Mouse (Mus musculus): ENCODE data around the gene AC109138.7. TPM values are rescaled to one million over a fixed set of nuclear protein-coding genes. Genes with fewer than 3 reads are reported as not detected.
A peak's percentile ranks its signal among the peaks of the same experiment; 100 is the strongest.

The AC109138.7 gene
- polyA plus RNA-seq, 1 experiment from 2014 or later, result not detected

GRCm38 (mm10) chr19:4171393-4172290 is 42.5 kb upstream of the AC109138.7 start:
- H3K9me3 ChIP-seq (ENCODE audit: control insufficient read depth, low read length), result no peaks in the 10 kb centered on the region
- no peak overlapping the region for H3K4me3 ChIP-seq (ENCODE audit: control insufficient read depth in 1 of 2, insufficient read depth in 1 of 2, low read depth in 1 of 2, low read length in 2 of 2)
- no peaks in the 10 kb centered on the region for H3K36me3 ChIP-seq (ENCODE audit: control insufficient read depth, insufficient read depth, low read length)
- ATAC-seq (ENCODE audit: insufficient number of reproducible peaks, insufficient read depth, low FRiP score, low read depth), result peak; percentile 18; the same call in 1 of the 2 replicates
- no peaks in the 10 kb centered on the region for H3K27me3 ChIP-seq (ENCODE audit: control insufficient read depth, insufficient read depth, low read length)
- H3K4me1 ChIP-seq (ENCODE audit: control insufficient read depth in 2 of 2, insufficient read depth in 2 of 2, low read length in 2 of 2), result peaks cover 36 to 55% of the 10 kb centered on the region in 2 experiments
- peak overlapping the region; percentile 57 to 84 for H3K27ac ChIP-seq (replicated peaks in 1 of 2; ENCODE audit: control insufficient read depth in 1 of 2, insufficient read depth in 1 of 2, low read depth in 2 of 2, low read length in 2 of 2)
- H3K4me2 ChIP-seq (ENCODE audit: low read length), result peak overlapping the region; percentile 26
- peak overlapping the region; percentile 47 for H3K9ac ChIP-seq (ENCODE audit: low read length)
- WGBS, result 46% methylated on average over 13 of the region's 13 CpGs

GRCm38 (mm10) chr19:4172925-4173324 is 41.2 kb upstream of the AC109138.7 start:
- 60% methylated on average over 11 of the region's 11 CpGs for WGBS
- peak overlapping the region in 1 of 2 experiments; percentile 84; a peak in 2 of 4 replicates for H3K27ac ChIP-seq (replicated peaks in 1 of 2; ENCODE audit: control insufficient read depth in 1 of 2, insufficient read depth in 1 of 2, low read depth in 2 of 2, low read length in 2 of 2)
- ATAC-seq (ENCODE audit: insufficient number of reproducible peaks, insufficient read depth, low FRiP score, low read depth), result no peak
- H3K27me3 ChIP-seq (ENCODE audit: control insufficient read depth, insufficient read depth, low read length), result no peaks in the 10 kb centered on the region
- no peak overlapping the region for H3K4me2 ChIP-seq (ENCODE audit: low read length)
- no peaks in the 10 kb centered on the region for H3K9me3 ChIP-seq (ENCODE audit: control insufficient read depth, low read length)
- H3K4me1 ChIP-seq (ENCODE audit: control insufficient read depth in 2 of 2, insufficient read depth in 2 of 2, low read length in 2 of 2), result peaks cover 31 to 50% of the 10 kb centered on the region in 2 experiments
- H3K9ac ChIP-seq (ENCODE audit: low read length), result peak overlapping the region; percentile 21; the same call in 1 of the 2 replicates
- no peak overlapping the region for H3K4me3 ChIP-seq (ENCODE audit: control insufficient read depth in 1 of 2, insufficient read depth in 1 of 2, low read depth in 1 of 2, low read length in 2 of 2)
- no peaks in the 10 kb centered on the region for H3K36me3 ChIP-seq (ENCODE audit: control insufficient read depth, insufficient read depth, low read length)

DNA sequence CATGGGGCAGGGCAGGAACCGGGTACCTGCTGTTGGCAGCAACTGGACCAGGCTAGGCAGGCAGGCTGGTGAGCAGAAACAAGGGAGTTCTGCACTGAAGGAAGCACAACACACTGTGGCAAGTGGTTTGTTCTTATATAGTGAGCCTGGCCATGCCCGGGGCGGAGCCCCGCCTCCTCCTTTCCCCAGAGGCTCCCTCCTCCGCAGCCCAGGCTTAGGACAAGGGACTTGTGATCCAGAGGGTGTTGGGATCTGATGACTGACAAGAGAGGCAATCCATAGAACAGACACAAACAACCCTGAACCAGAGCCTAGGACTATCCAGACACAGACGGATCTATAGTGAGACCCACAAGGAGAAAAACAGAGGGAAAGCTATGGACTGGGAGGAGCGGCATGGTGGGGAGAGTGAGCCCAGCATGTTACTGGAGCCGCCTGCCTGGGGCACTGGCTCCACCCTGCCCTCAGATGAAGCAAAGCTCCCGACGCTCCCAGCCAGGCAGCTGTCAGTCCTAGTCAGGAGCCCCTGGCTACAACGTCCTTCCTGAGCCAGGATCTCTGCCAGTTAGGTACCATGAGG is 38.7 kb upstream of the AC109138.7 start, which contains the start of gene Carns1:
Gene Carns1 (minus strand): TSS at position 112 of the 580 bp plus-strand sequence.
- 4% methylated on average over 11 of the region's 11 CpGs for whole genome bisulfite sequencing
- Histone ChIP-seq H3K4me1 (ENCODE audit: control insufficient read depth in 2 of 2, insufficient read depth in 2 of 2, low read length in 2 of 2) (peaks cover 25 to 41% of the 10 kb centered on the region in 2 experiments), H3K27ac (replicated peaks in 1 of 2; ENCODE audit: control insufficient read depth in 1 of 2, insufficient read depth in 1 of 2, low read depth in 2 of 2, low read length in 2 of 2) (peak within 1 kb of the TSS; percentile 46 to 73)

GRCm38 (mm10) chr19:4180411-4180810 is 33.7 kb upstream of the AC109138.7 start:
- no peak overlapping the region for H3K4me3 ChIP-seq (ENCODE audit: control insufficient read depth in 1 of 2, insufficient read depth in 1 of 2, low read depth in 1 of 2, low read length in 2 of 2)
- no peaks in the 10 kb centered on the region for H3K36me3 ChIP-seq (ENCODE audit: control insufficient read depth, insufficient read depth, low read length)
- no peak for ATAC-seq (ENCODE audit: insufficient number of reproducible peaks, insufficient read depth, low FRiP score, low read depth)
- no peak overlapping the region for H3K27ac ChIP-seq (replicated peaks in 1 of 2; ENCODE audit: control insufficient read depth in 1 of 2, insufficient read depth in 1 of 2, low read depth in 2 of 2, low read length in 2 of 2)
- peaks cover 14 to 15% of the 10 kb centered on the region in 2 experiments for H3K4me1 ChIP-seq (ENCODE audit: control insufficient read depth in 2 of 2, insufficient read depth in 2 of 2, low read length in 2 of 2)
- 81% methylated on average over 7 of the region's 7 CpGs for WGBS
- no peak overlapping the region for H3K9ac ChIP-seq (ENCODE audit: low read length)
- no peak overlapping the region for H3K4me2 ChIP-seq (ENCODE audit: low read length)
- no peaks in the 10 kb centered on the region for H3K27me3 ChIP-seq (ENCODE audit: control insufficient read depth, insufficient read depth, low read length)
- no peaks in the 10 kb centered on the region for H3K9me3 ChIP-seq (ENCODE audit: control insufficient read depth, low read length)

More for the DNA sequence above, 38.7 kb upstream of the AC109138.7 start, which contains the start of gene Carns1:
- Histone ChIP-seq H3K27me3 (ENCODE audit: control insufficient read depth, insufficient read depth, low read length) (no peaks in the 10 kb centered on the region), H3K9ac (ENCODE audit: low read length) (peak within 1 kb of the TSS; percentile 69), H3K4me3 (ENCODE audit: control insufficient read depth in 1 of 2, insufficient read depth in 1 of 2, low read depth in 1 of 2, low read length in 2 of 2) (peak within 1 kb of the TSS; percentile 24 to 25), H3K4me2 (ENCODE audit: low read length) (peak within 1 kb of the TSS; percentile 65), H3K36me3 (ENCODE audit: control insufficient read depth, insufficient read depth, low read length) (no peaks in the 10 kb centered on the region), H3K9me3 (ENCODE audit: control insufficient read depth, low read length) (no peaks in the 10 kb centered on the region)
- ATAC-seq (ENCODE audit: insufficient number of reproducible peaks, insufficient read depth, low FRiP score, low read depth), result peak; percentile 65

- no peak overlapping the region for H3K4me3 ChIP-seq (ENCODE audit: control insufficient read depth in 1 of 2, insufficient read depth in 1 of 2, low read depth in 1 of 2, low read length in 2 of 2)
- no peaks in the 10 kb centered on the region for H3K9me3 ChIP-seq (ENCODE audit: control insufficient read depth, low read length)
- no peak overlapping the region for H3K4me2 ChIP-seq (ENCODE audit: low read length)
- H3K4me1 ChIP-seq (ENCODE audit: control insufficient read depth in 2 of 2, insufficient read depth in 2 of 2, low read length in 2 of 2), result peaks cover 15 to 19% of the 10 kb centered on the region in 2 experiments
- H3K27me3 ChIP-seq (ENCODE audit: control insufficient read depth, insufficient read depth, low read length), result no peaks in the 10 kb centered on the region
- 48% methylated on average over 3 of the region's 3 CpGs for WGBS
- H3K36me3 ChIP-seq (ENCODE audit: control insufficient read depth, insufficient read depth, low read length), result no peaks in the 10 kb centered on the region
- no peak overlapping the region for H3K27ac ChIP-seq (replicated peaks in 1 of 2; ENCODE audit: control insufficient read depth in 1 of 2, insufficient read depth in 1 of 2, low read depth in 2 of 2, low read length in 2 of 2)
- no peak for ATAC-seq (ENCODE audit: insufficient number of reproducible peaks, insufficient read depth, low FRiP score, low read depth)
- H3K9ac ChIP-seq (ENCODE audit: low read length), result no peak overlapping the region
These were observed 32.3 kb upstream of the AC109138.7 start for GRCm38 (mm10) chr19:4181892-4182291.

DNA sequence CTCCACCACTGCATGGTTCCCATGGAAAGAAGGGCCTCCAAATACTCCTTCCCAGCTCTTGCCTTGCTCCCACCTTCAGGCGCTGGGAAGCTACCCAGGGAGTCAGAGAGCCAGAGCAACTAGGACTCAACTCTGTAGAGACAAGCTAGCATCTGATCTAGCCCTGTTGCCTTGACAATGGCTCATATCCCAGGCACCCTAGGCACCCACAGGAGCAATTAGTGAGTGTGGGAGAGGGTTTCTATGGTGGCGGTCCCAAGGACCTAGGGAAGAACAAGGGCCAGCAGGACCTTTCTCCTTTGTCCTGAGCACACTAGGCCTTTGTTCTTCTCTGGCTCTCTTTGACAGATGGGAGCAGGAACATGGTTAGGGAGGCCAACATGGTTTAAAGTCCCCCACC is 30.5 kb upstream of the AC109138.7 start:
- WGBS, result 90% methylated on average over 2 of the region's 2 CpGs
- Histone ChIP-seq H3K9me3 (ENCODE audit: control insufficient read depth, low read length) (no peaks in the 10 kb centered on the region), H3K27ac (replicated peaks in 1 of 2; ENCODE audit: control insufficient read depth in 1 of 2, insufficient read depth in 1 of 2, low read depth in 2 of 2, low read length in 2 of 2) (no peak overlapping the region), H3K4me3 (ENCODE audit: control insufficient read depth in 1 of 2, insufficient read depth in 1 of 2, low read depth in 1 of 2, low read length in 2 of 2) (no peak overlapping the region), H3K9ac (ENCODE audit: low read length) (no peak overlapping the region), H3K27me3 (ENCODE audit: control insufficient read depth, insufficient read depth, low read length) (no peaks in the 10 kb centered on the region), H3K4me1 (ENCODE audit: control insufficient read depth in 2 of 2, insufficient read depth in 2 of 2, low read length in 2 of 2) (peaks cover 24 to 28% of the 10 kb centered on the region in 2 experiments), H3K4me2 (ENCODE audit: low read length) (no peak overlapping the region), H3K36me3 (ENCODE audit: control insufficient read depth, insufficient read depth, low read length) (no peaks in the 10 kb centered on the region)
- ATAC-seq (ENCODE audit: insufficient number of reproducible peaks, insufficient read depth, low FRiP score, low read depth), result no peak

DNA sequence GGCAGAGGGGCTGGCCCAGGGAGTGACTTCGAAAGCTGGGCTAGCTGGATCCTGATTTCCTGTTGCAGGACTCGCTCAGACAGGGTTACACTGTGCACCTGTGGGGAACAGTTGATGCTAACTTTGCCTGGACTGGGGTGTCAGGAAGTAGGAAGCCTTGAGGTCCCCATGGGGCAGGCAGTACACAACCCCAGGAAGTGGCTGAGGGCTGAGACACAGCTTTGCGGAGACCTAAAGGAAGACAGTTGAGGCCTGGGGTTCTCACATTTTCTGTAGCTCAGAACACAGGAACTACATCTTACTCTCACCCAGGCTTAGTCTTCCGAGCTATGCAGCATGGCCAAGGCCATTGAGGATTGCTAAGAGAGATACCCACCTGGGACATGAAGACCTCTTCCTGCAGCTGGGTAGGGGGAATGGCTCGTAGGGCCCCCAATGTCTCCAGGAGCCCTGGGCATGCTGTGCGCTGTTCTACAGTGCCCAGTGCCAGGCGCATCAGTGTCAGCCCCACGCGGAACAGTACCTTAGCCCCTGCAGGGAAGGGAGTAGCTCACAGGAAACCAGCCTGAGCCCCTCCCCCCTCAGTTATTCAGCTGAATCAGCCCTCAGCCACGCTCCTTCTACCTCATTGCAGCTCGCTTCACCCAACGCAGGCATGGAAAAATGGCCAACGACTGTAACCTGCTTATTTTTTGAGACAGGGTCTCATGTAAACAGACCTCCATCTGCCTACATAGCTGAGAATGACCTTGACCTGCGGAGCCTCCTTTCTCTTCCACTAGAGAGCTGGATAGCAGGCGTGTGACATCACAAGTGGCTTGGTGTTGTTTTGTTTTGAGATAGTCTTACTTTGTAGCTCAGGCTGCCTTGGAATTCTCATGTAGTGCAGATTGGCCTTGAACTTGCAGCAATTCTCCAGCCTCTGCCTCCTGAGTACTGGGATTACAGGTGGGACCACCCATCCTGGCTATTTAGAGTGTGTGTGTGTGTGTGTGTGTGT is 28.9 kb upstream of the AC109138.7 start:
- H3K27ac ChIP-seq (replicated peaks in 1 of 2; ENCODE audit: control insufficient read depth in 1 of 2, insufficient read depth in 1 of 2, low read depth in 2 of 2, low read length in 2 of 2), result peak overlapping the region; percentile 2 to 42; a peak in 2 of 4 replicates
- H3K27me3 ChIP-seq (ENCODE audit: control insufficient read depth, insufficient read depth, low read length), result no peaks in the 10 kb centered on the region
- peak overlapping the region; percentile 16; the same call in 1 of the 2 replicates for H3K4me2 ChIP-seq (ENCODE audit: low read length)
- H3K9me3 ChIP-seq (ENCODE audit: control insufficient read depth, low read length), result no peaks in the 10 kb centered on the region
- ATAC-seq (ENCODE audit: insufficient number of reproducible peaks, insufficient read depth, low FRiP score, low read depth), result no peak
- no peak overlapping the region for H3K9ac ChIP-seq (ENCODE audit: low read length)
- H3K36me3 ChIP-seq (ENCODE audit: control insufficient read depth, insufficient read depth, low read length), result no peaks in the 10 kb centered on the region
- H3K4me1 ChIP-seq (ENCODE audit: control insufficient read depth in 2 of 2, insufficient read depth in 2 of 2, low read length in 2 of 2), result peaks cover 24 to 28% of the 10 kb centered on the region in 2 experiments
- WGBS, result 45% methylated on average over 15 of the region's 15 CpGs
- no peak overlapping the region for H3K4me3 ChIP-seq (ENCODE audit: control insufficient read depth in 1 of 2, insufficient read depth in 1 of 2, low read depth in 1 of 2, low read length in 2 of 2)
